Mouse (Mus musculus) MEL (cell line): ENCODE measurements at regions not wholly inside any gene's neighbourhood (a gene's known extent, or its start where the extent isn't known, plus 50 kb on each side); places are given as distances from the start of the nearest gene placed in this dataset.

Experiments
- DNase-seq: peaks from one replicate; pipeline ENCODE4 v3.0.0; 2011; ENCODE audit warnings: low read depth, low spot score
- H3K27ac ChIP-seq: 2 replicates; pipeline ENCODE4 v1.5.1; 2012; ENCODE audit warnings: low read depth, mild to moderate bottlenecking, control low read depth, low read length, moderate library complexity; ENCODE audit not compliant: control insufficient read depth
- H3K27me3 ChIP-seq, 2 experiments: fragments of 150-350 bp in 1 of 2; sonication (generic) in 1 of 2; 2 replicates each; pipeline ENCODE4 v1.6.1; 2012; ENCODE audit warnings: low read length in 2 of 2, mild to moderate bottlenecking in 2 of 2, improper control_type of control experiment in 1 of 2, moderate library complexity in 1 of 2; ENCODE audit not compliant: insufficient read depth in 2 of 2, control insufficient read depth in 1 of 2
- H3K36me3 ChIP-seq, 2 experiments: 2 replicates each; pipeline ENCODE4 v1.6.1; 2012 to 2014; ENCODE audit warnings: low read length in 2 of 2, improper control_type of control experiment in 1 of 2, inconsistent platforms in 1 of 2, mild to moderate bottlenecking in 1 of 2; ENCODE audit not compliant: insufficient read depth in 2 of 2, control insufficient read depth in 1 of 2
- H3K4me1 ChIP-seq, 2 experiments: fragments of 150-350 bp in 1 of 2; sonication (generic) in 1 of 2; 2 replicates each; pipeline ENCODE4 v1.6.1; 2012; ENCODE audit warnings: low read length in 2 of 2, improper control_type of control experiment in 1 of 2, mild to moderate bottlenecking in 1 of 2; ENCODE audit not compliant: insufficient read depth in 2 of 2, control insufficient read depth in 1 of 2
- H3K4me3 ChIP-seq, 2 experiments: fragments of 150-350 bp in 1 of 2; sonication (generic) in 1 of 2; 2 replicates each; pipeline ENCODE4 v1.5.1; 2012; ENCODE audit warnings: low read depth in 2 of 2, low read length in 2 of 2, mild to moderate bottlenecking in 2 of 2, moderate library complexity in 2 of 2, control low read depth in 1 of 2, improper control_type of control experiment in 1 of 2; ENCODE audit not compliant: control insufficient read depth in 1 of 2, insufficient read depth in 1 of 2
- H3K79me2 ChIP-seq: 2 replicates; pipeline ENCODE4 v1.6.1; 2012; ENCODE audit warnings: mild to moderate bottlenecking, low read length, moderate library complexity; ENCODE audit not compliant: control insufficient read depth, poor library complexity, insufficient read depth
- H3K9ac ChIP-seq: 2 replicates; pipeline ENCODE4 v1.6.1; 2012; ENCODE audit warnings: low read depth, mild to moderate bottlenecking, control low read depth, low read length, moderate library complexity; ENCODE audit not compliant: control insufficient read depth, poor library complexity, severe bottlenecking
- H3K9me3 ChIP-seq: fragments of 150-350 bp; sonication (generic); replicated peaks from 2 replicates; pipeline ENCODE4 v1.6.1; 2012; ENCODE audit warnings: mild to moderate bottlenecking, low read length, improper control_type of control experiment, moderate library complexity; ENCODE audit not compliant: insufficient read depth
- CHD2 ChIP-seq: IDR thresholded peaks from 2 replicates; pipeline ENCODE4 v1.6.1; 2011; ENCODE audit warnings: low read length, improper control_type of control experiment
- CTCF ChIP-seq, 3 experiments: IDR thresholded peaks in 2 of 3; conservative IDR thresholded peaks in 1 of 3; 2 replicates each; pipeline ENCODE4 v1.5.1; 2011 to 2012; ENCODE audit warnings: low read length in 3 of 3, low read depth in 2 of 3, mild to moderate bottlenecking in 2 of 3, improper control_type of control experiment in 1 of 3, inconsistent platforms in 1 of 3, mixed read lengths in 1 of 3, moderate library complexity in 1 of 3; ENCODE audit not compliant: control insufficient read depth in 1 of 3, insufficient read depth in 1 of 3, poor library complexity in 1 of 3, severe bottlenecking in 1 of 3
- ELF1 ChIP-seq: IDR thresholded peaks from 2 replicates; pipeline ENCODE4 v1.6.1; 2014; ENCODE audit warnings: low read depth, mild to moderate bottlenecking, inconsistent platforms, low read length, improper control_type of control experiment, moderate library complexity
- EP300 ChIP-seq, 2 experiments: IDR thresholded peaks; 2 replicates each; pipeline ENCODE4 v1.6.1; 2011; ENCODE audit warnings: improper control_type of control experiment in 2 of 2, low read length in 2 of 2, low read depth in 1 of 2, mild to moderate bottlenecking in 1 of 2
- GABPA ChIP-seq: IDR thresholded peaks from 2 replicates; pipeline ENCODE4 v1.6.1; 2012; ENCODE audit warnings: low read depth, mild to moderate bottlenecking, inconsistent platforms, low read length, improper control_type of control experiment, moderate library complexity
- HCFC1 ChIP-seq: IDR thresholded peaks from 2 replicates; pipeline ENCODE4 v1.6.1; 2012; ENCODE audit warnings: low read depth, mild to moderate bottlenecking, inconsistent platforms, low read length, improper control_type of control experiment, moderate library complexity
- MAFK ChIP-seq: IDR thresholded peaks from 2 replicates; pipeline ENCODE4 v1.6.1; 2011; ENCODE audit warnings: low read depth, mild to moderate bottlenecking, low read length, improper control_type of control experiment, borderline replicate concordance
- MAX ChIP-seq: IDR thresholded peaks from 2 replicates; pipeline ENCODE4 v1.6.1; 2011; ENCODE audit warnings: low read length, improper control_type of control experiment
- MYB ChIP-seq: IDR thresholded peaks from 2 replicates; pipeline ENCODE4 v1.6.1; 2011; ENCODE audit warnings: mild to moderate bottlenecking, low read depth, low read length, improper control_type of control experiment
- MYC ChIP-seq: IDR thresholded peaks from 2 replicates; pipeline ENCODE4 v1.6.1; 2011; ENCODE audit warnings: low read depth, mild to moderate bottlenecking, low read length, improper control_type of control experiment, moderate library complexity
- NELFE ChIP-seq: IDR thresholded peaks from 2 replicates; pipeline ENCODE4 v1.6.1; 2011; ENCODE audit warnings: low read depth, low read length, improper control_type of control experiment
- NRF1 ChIP-seq: IDR thresholded peaks from 2 replicates; pipeline ENCODE4 v1.6.1; 2014; ENCODE audit warnings: low read depth, mild to moderate bottlenecking, inconsistent platforms, low read length, improper control_type of control experiment, moderate library complexity; ENCODE audit not compliant: poor library complexity, insufficient read depth, severe bottlenecking
- POLR2A ChIP-seq, 2 experiments: IDR thresholded peaks; 2 replicates each; pipeline ENCODE4 v1.6.1; 2011 to 2012; ENCODE audit warnings: low read length in 2 of 2, mild to moderate bottlenecking in 2 of 2, control low read depth in 1 of 2, improper control_type of control experiment in 1 of 2, low read depth in 1 of 2, moderate library complexity in 1 of 2; ENCODE audit not compliant: control insufficient read depth in 1 of 2, insufficient read depth in 1 of 2, poor library complexity in 1 of 2
- POLR2AphosphoS5 ChIP-seq: IDR thresholded peaks from 2 replicates; pipeline ENCODE4 v1.6.1; 2012; ENCODE audit warnings: low read depth, borderline replicate concordance, mild to moderate bottlenecking, inconsistent platforms, low read length, moderate library complexity, mixed read lengths
- RCOR1 ChIP-seq: IDR thresholded peaks from 2 replicates; pipeline ENCODE4 v1.6.1; 2012; ENCODE audit warnings: low read depth, mild to moderate bottlenecking, inconsistent platforms, low read length, improper control_type of control experiment
- SMC3 ChIP-seq: IDR thresholded peaks from 2 replicates; pipeline ENCODE4 v1.6.1; 2011; ENCODE audit warnings: low read depth, low read length, improper control_type of control experiment
- TAL1 ChIP-seq: IDR thresholded peaks from 2 replicates; pipeline ENCODE4 v1.6.1; 2012; ENCODE audit warnings: mild to moderate bottlenecking, inconsistent platforms, low read length, moderate library complexity, mixed read lengths
- TBP ChIP-seq: IDR thresholded peaks from 2 replicates; pipeline ENCODE4 v1.8.0; 2011; ENCODE audit warnings: low read depth, low read length, improper control_type of control experiment
- USF1 ChIP-seq: IDR thresholded peaks from 2 replicates; pipeline ENCODE4 v1.6.1; 2014; ENCODE audit warnings: low read depth, mild to moderate bottlenecking, inconsistent platforms, low read length, improper control_type of control experiment, moderate library complexity
- USF2 ChIP-seq, 2 experiments: IDR thresholded peaks; 2 replicates each; pipeline ENCODE4 v1.6.1; 2011 to 2012; ENCODE audit warnings: improper control_type of control experiment in 2 of 2, low read length in 2 of 2, borderline replicate concordance in 1 of 2, inconsistent platforms in 1 of 2, low read depth in 1 of 2, mild to moderate bottlenecking in 1 of 2; ENCODE audit not compliant: insufficient read depth in 1 of 2
- ZC3H11A ChIP-seq: IDR thresholded peaks from 2 replicates; pipeline ENCODE4 v1.6.1; 2012; ENCODE audit warnings: low read depth, mild to moderate bottlenecking, inconsistent platforms, low read length, improper control_type of control experiment
- ZNF384 ChIP-seq: IDR thresholded peaks from 2 replicates; pipeline ENCODE4 v1.6.1; 2012; ENCODE audit warnings: low read depth, mild to moderate bottlenecking, inconsistent platforms, low read length, improper control_type of control experiment

GRCm38 (mm10) chr11:114127426-114127825 is 60.6 kb upstream of the Sdk2 start:
- no peak for TF ChIP-seq GABPA
- no peak for TF ChIP-seq USF2 (IDR thresholded peaks at IDR 0.05; ENCODE audit: borderline replicate concordance in 1 of 2, insufficient read depth in 1 of 2, low read depth in 1 of 2, low read length in 2 of 2)
- no peak for TF ChIP-seq TBP
- no peak for TF ChIP-seq MAFK
- no peak for TF ChIP-seq NRF1
- Histone ChIP-seq H3K27me3 (no peaks in the 10 kb centered on the region), H3K4me1 (no peaks in the 10 kb centered on the region), H3K79me2 (no peaks in the 10 kb centered on the region), H3K4me3 (no peak overlapping the region), H3K27ac (no peak overlapping the region), H3K36me3 (no peaks in the 10 kb centered on the region), H3K9me3 (no peaks in the 10 kb centered on the region; the same call in 1 of the 2 replicates), H3K9ac (no peak overlapping the region)
- no peak for DNase-seq

- no peaks in the 10 kb centered on the region for H3K79me2 ChIP-seq
- no peak overlapping the region for H3K27ac ChIP-seq
- no peaks in the 10 kb centered on the region for H3K36me3 ChIP-seq
- no peaks in the 10 kb centered on the region; the same call in 1 of the 2 replicates for H3K9me3 ChIP-seq
- no peak overlapping the region for H3K9ac ChIP-seq
- H3K4me3 ChIP-seq: no peak overlapping the region
- TF ChIP-seq POLR2AphosphoS5: no peak
- no peak for TF ChIP-seq MYB
- TF ChIP-seq CTCF (IDR thresholded peaks at IDR 0.05 in 2 of 3, conservative IDR thresholded peaks at IDR 0.05 in 1 of 3; ENCODE audit: control insufficient read depth in 1 of 3, insufficient read depth in 1 of 3, low read depth in 2 of 3, low read length in 3 of 3, poor library complexity in 1 of 3, severe bottlenecking in 1 of 3): no peak
- no peak for TF ChIP-seq USF1
- TF ChIP-seq POLR2A (IDR thresholded peaks at IDR 0.05; ENCODE audit: control insufficient read depth in 1 of 2, insufficient read depth in 1 of 2, low read depth in 1 of 2, low read length in 2 of 2, poor library complexity in 1 of 2): no peak
- no peak for TF ChIP-seq CHD2
- TF ChIP-seq ZC3H11A: no peak
- TF ChIP-seq NELFE: no peak
- no peak for TF ChIP-seq SMC3
- TF ChIP-seq RCOR1: no peak
- TF ChIP-seq MAFK: no peak
- no peak for TF ChIP-seq EP300 (IDR thresholded peaks at IDR 0.05; ENCODE audit: low read depth in 1 of 2, low read length in 2 of 2)
- TF ChIP-seq GABPA: no peak
- TF ChIP-seq TAL1: no peak
- no peak for TF ChIP-seq HCFC1
- TF ChIP-seq MAX: no peak
- TF ChIP-seq ZNF384: no peak
- no peak for TF ChIP-seq MYC
- TF ChIP-seq ELF1: no peak
- DNase-seq: no peak
- H3K27me3 ChIP-seq: no peaks in the 10 kb centered on the region
- H3K4me1 ChIP-seq: no peaks in the 10 kb centered on the region
These were observed 55.3 kb upstream of the Sdk2 start for GRCm38 (mm10) chr11:114122175-114122574.
